Comparison of ENCODE assay signal across 14 mouse cellular contexts in genomic region chr9:83647919-83648705, GRCm38 (mm10).
A peak's percentile ranks its signal among the peaks of the same experiment; 100 is the strongest.
DNase-seq lines count a peak whose midpoint lies in the region; ATAC-seq and TF ChIP-seq lines count a peak whose summit lies in the region.
"Had no signal": no experiment of that assay in that cellular context is flagged by ENCODE, and none has a peak within 500 bp of the region (broad histone marks: within the 10 kb centered on the region; RNA-seq: fewer than 3 reads in every experiment).

No protein-coding gene starts in this region.

- no peak overlapping the region for H3K9ac ChIP-seq in lung, postnatal 0 days (replicated peaks; ENCODE audit: low read depth)
- no peak overlapping the region for H3K9ac ChIP-seq in forebrain, embryonic 14.5 days (ENCODE audit: low read length)
- H3K9ac ChIP-seq in limb, embryonic 14.5 days (ENCODE audit: low read depth, low read length, severe bottlenecking), result no peak overlapping the region
- H3K9ac ChIP-seq in kidney, embryonic 15.5 days, result no peak overlapping the region

- no peak for TF ChIP-seq POLR2A in limb, embryonic 14.5 days (IDR thresholded peaks at IDR 0.05; ENCODE audit: borderline replicate concordance, extremely low read depth, insufficient read depth, insufficient read length)

- no peak overlapping the region for H3K4me3 ChIP-seq in lung, postnatal 0 days (ENCODE audit: low read depth, low read length)
- no peak overlapping the region for H3K4me3 ChIP-seq in forebrain, embryonic 14.5 days (ENCODE audit: low read depth, low read length)
- H3K4me3 ChIP-seq in limb, embryonic 14.5 days (replicated peaks; ENCODE audit: low read length), result no peak overlapping the region
- no peak overlapping the region for H3K4me3 ChIP-seq in kidney, embryonic 15.5 days (replicated peaks)

- H3K4me2 ChIP-seq in lung, postnatal 0 days (replicated peaks; ENCODE audit: low read depth, low read length), result no peak overlapping the region
- H3K4me2 ChIP-seq in forebrain, embryonic 14.5 days (ENCODE audit: low read length), result no peak overlapping the region
- H3K4me2 ChIP-seq in limb, embryonic 14.5 days (replicated peaks; ENCODE audit: low read depth, low read length, severe bottlenecking), result no peak overlapping the region
- H3K4me2 ChIP-seq in kidney, embryonic 15.5 days, result no peak overlapping the region

- 0 out of 2 replicates have a peak, but pooled peaks cover 3% of the 10 kb centered on the region for H3K4me1 ChIP-seq in lung, postnatal 0 days (ENCODE audit: insufficient read depth, low read depth, low read length)
- H3K4me1 ChIP-seq in forebrain, embryonic 14.5 days (ENCODE audit: control insufficient read depth, insufficient read depth, low read length), result peaks cover 13% of the 10 kb centered on the region; the same call in 1 of the 2 replicates
- peaks cover 9% of the 10 kb centered on the region; the same call in 1 of the 2 replicates for H3K4me1 ChIP-seq in limb, embryonic 14.5 days (ENCODE audit: control insufficient read depth, insufficient read depth, low read length)
- peaks cover 4% of the 10 kb centered on the region; the same call in 1 of the 2 replicates for H3K4me1 ChIP-seq in kidney, embryonic 15.5 days

- no peaks in the 10 kb centered on the region for H3K9me3 ChIP-seq in lung, postnatal 0 days (ENCODE audit: low read length)
- no peaks in the 10 kb centered on the region for H3K9me3 ChIP-seq in forebrain, embryonic 14.5 days (replicated peaks; ENCODE audit: control insufficient read depth, low read length)
- no peaks in the 10 kb centered on the region for H3K9me3 ChIP-seq in limb, embryonic 14.5 days (ENCODE audit: control insufficient read depth, low read length)
- no peaks in the 10 kb centered on the region for H3K9me3 ChIP-seq in kidney, embryonic 15.5 days (replicated peaks)

- intact Hi-C loops in gastrocnemius, postnatal 14 days (cut with DNase I; ENCODE audit: low total_unique reads), result no loop called here

- H3K36me3 ChIP-seq in lung, postnatal 0 days (ENCODE audit: insufficient read depth, low read length), result no peaks in the 10 kb centered on the region
- no peaks in the 10 kb centered on the region for H3K36me3 ChIP-seq in forebrain, embryonic 14.5 days (ENCODE audit: control insufficient read depth, insufficient read depth, low read length)
- no peaks in the 10 kb centered on the region for H3K36me3 ChIP-seq in limb, embryonic 14.5 days (ENCODE audit: control insufficient read depth, insufficient read depth, low read length)
- no peaks in the 10 kb centered on the region for H3K36me3 ChIP-seq in kidney, embryonic 15.5 days

- TF ChIP-seq CTCF in lung, postnatal 0 days (IDR thresholded peaks at IDR 0.05), result no peak

- TF ChIP-seq EP300 in lung, postnatal 0 days (IDR thresholded peaks at IDR 0.05), result no peak

- peak; percentile 36 for DNase-seq in lung, postnatal 0 days (ENCODE audit: low spot score)
- DNase-seq in lung, postnatal 25 days (ENCODE audit: low spot score), result no peak
- DNase-seq in forebrain, embryonic 14.5 days (ENCODE audit: low spot score), result peak; percentile 60
- DNase-seq in limb, embryonic 14.5 days (ENCODE audit: low spot score), result peak; percentile 24
- peak; percentile 92 for DNase-seq in retina, postnatal 1 day
- no peak for DNase-seq in T-cell, adult 2 months (ENCODE audit: low spot score)
- DNase-seq in gastrocnemius, postnatal 14 days, result no peak
- DNase-seq: cerebellum, adult 9-10 months; heart, postnatal 14 days; kidney, adult 9 months; layer of hippocampus, adult 9-11 months; thymus, postnatal 14 days had no signal

- no peaks in the 10 kb centered on the region for H3K27me3 ChIP-seq in lung, postnatal 0 days (replicated peaks; ENCODE audit: insufficient read depth, low read length)
- H3K27me3 ChIP-seq in forebrain, embryonic 14.5 days (replicated peaks; ENCODE audit: control insufficient read depth, insufficient read depth, low read length), result no peaks in the 10 kb centered on the region
- H3K27me3 ChIP-seq in limb, embryonic 14.5 days (ENCODE audit: control insufficient read depth, insufficient read depth, low read length), result no peaks in the 10 kb centered on the region
- no peaks in the 10 kb centered on the region for H3K27me3 ChIP-seq in kidney, embryonic 15.5 days

- 11% methylated on average over 7 of the region's 7 CpGs for WGBS in lung, postnatal 0 days
- 14% methylated on average over 7 of the region's 7 CpGs for WGBS in forebrain, embryonic 14.5 days
- WGBS in limb, embryonic 14.5 days, result 24% methylated on average over 7 of the region's 7 CpGs
- 44% methylated on average over 7 of the region's 7 CpGs for WGBS in kidney, embryonic 15.5 days

- no peak overlapping the region for H3K27ac ChIP-seq in lung, postnatal 0 days (ENCODE audit: low read length)
- H3K27ac ChIP-seq in forebrain, embryonic 14.5 days (ENCODE audit: low read depth, low read length), result peak overlapping the region; percentile 61; the same call in 1 of the 2 replicates
- no peak overlapping the region for H3K27ac ChIP-seq in limb, embryonic 14.5 days (replicated peaks; ENCODE audit: low read depth, low read length)
- no peak overlapping the region for H3K27ac ChIP-seq in kidney, embryonic 15.5 days

- ATAC-seq in lung, postnatal 0 days, result no peak
- ATAC-seq in forebrain, embryonic 14.5 days, result peak; percentile 77
- no peak for ATAC-seq in limb, embryonic 14.5 days (ENCODE audit: low FRiP score, low read depth)
- no peak for ATAC-seq in kidney, embryonic 15.5 days (replicated peaks; ENCODE audit: low FRiP score)
- ATAC-seq: CD4-positive, CD25-positive, alpha-beta regulatory T cell, adult 4 months had no signal

Comparison
In these comparisons a context has a peak if more than half of its experiments do, and no peak if none do; other contexts are left out.
1. DNase-seq: peak in lung, postnatal 0 days (single experiment), forebrain, embryonic 14.5 days (single experiment), limb, embryonic 14.5 days (single experiment) and retina, postnatal 1 day (single experiment); none in lung, postnatal 25 days (single experiment), T-cell, adult 2 months (single experiment) and gastrocnemius, postnatal 14 days (single experiment).